Mouse (Mus musculus) liver, embryonic 11.5 days (tissue): Measurements from ENCODE around the gene Paqr6. TPM values are rescaled to one million over a fixed set of nuclear protein-coding genes. Genes with fewer than 3 reads are reported as not detected.

Experiments
- ATAC-seq: fragments of 200-750 bp; cut with Nextera tagmentation; replicated peaks from 2 replicates; pipeline ENCODE4 v1.8.0; 2017; ENCODE audit warnings: moderate number of reproducible peaks, mild to moderate bottlenecking, moderate TSS enrichment, moderate library complexity; ENCODE audit not compliant: low FRiP score
- DNase-seq: peaks from one replicate; pipeline ENCODE4 v3.0.0-alpha.2; 2017; ENCODE audit warnings: low spot score
- H3K27ac ChIP-seq: fragments of 300-500 bp; sonication (generic); 2 replicates; pipeline ENCODE4 v1.5.1; 2014; ENCODE audit warnings: mild to moderate bottlenecking, low read depth, low read length, control low read depth
- H3K27me3 ChIP-seq: fragments of 300-500 bp; sonication (generic); replicated peaks from 2 replicates; pipeline ENCODE4 v1.6.1; 2014; ENCODE audit warnings: low read length, mixed read lengths; ENCODE audit not compliant: control insufficient read depth, insufficient read depth
- H3K36me3 ChIP-seq: fragments of 300-500 bp; sonication (generic); 2 replicates; pipeline ENCODE4 v1.6.1; 2014; ENCODE audit warnings: mild to moderate bottlenecking, low read length, moderate library complexity, mixed read lengths; ENCODE audit not compliant: control insufficient read depth, insufficient read depth
- H3K4me1 ChIP-seq: fragments of 300-500 bp; sonication (generic); replicated peaks from 2 replicates; pipeline ENCODE4 v1.6.1; 2014; ENCODE audit warnings: low read length, mixed read lengths; ENCODE audit not compliant: control insufficient read depth, insufficient read depth
- H3K4me2 ChIP-seq: fragments of 300-500 bp; sonication (generic); 2 replicates; pipeline ENCODE4 v1.6.1; 2014; ENCODE audit warnings: mild to moderate bottlenecking, control low read depth, moderate library complexity
- H3K4me3 ChIP-seq: fragments of 300-500 bp; sonication (generic); 2 replicates; pipeline ENCODE4 v1.5.1; 2014; ENCODE audit warnings: low read depth, low read length, control low read depth
- H3K9ac ChIP-seq: fragments of 300-500 bp; sonication (generic); 2 replicates; pipeline ENCODE4 v1.6.1; 2014; ENCODE audit warnings: low read depth, low read length, control low read depth
- H3K9me3 ChIP-seq: fragments of 300-500 bp; sonication (generic); 2 replicates; pipeline ENCODE4 v1.6.1; 2016; ENCODE audit warnings: low read length, inconsistent platforms, mixed read lengths; ENCODE audit not compliant: control insufficient read depth
- WGBS: fragments of 180-500 bp; shearing (Covaris S2); extraction: QIAGEN DNeasy Blood & Tissue Kit; methylation state at CpG from one replicate; pipeline ENCODE4 v1.1.7; 2014; 5-methylcytosine and 5-hydroxymethylcytosine counted together
- polyA plus RNA-seq: library from polyadenylated mRNA; unstranded; fragments of >200 nt; fragmentation: Nextera tagmentation; extraction: Ambion mirVana; gene quantifications from 2 replicates; pipeline ENCODE4 v1.2.1, GENCODE M21; 2014

Paqr6 gene
- polyA plus RNA-seq, 1 experiment from 2014 or later, result 7.0 TPM

DNA sequence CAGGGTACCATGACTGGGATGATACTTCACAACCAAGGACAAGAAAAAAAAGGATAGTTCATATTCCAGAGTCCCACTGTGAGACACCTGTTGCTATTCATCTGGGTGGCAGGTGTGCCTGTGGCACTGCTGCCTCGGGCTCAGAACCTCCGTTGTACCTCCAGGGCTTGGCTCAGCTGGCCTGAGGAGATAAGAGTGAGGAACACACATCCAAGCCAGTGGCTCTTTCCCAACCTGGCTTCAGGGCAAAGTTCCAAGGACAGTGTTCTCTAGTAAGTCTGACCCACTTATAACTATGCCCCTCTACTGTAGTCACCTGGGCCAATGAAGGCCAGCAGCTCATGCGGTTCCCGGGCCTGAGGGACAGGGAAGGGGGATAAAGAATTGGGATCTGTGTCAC is 47.3 kb downstream of the Paqr6 start:
- H3K4me2 ChIP-seq, result peak overlapping the region; percentile 25; the same call in 1 of the 2 replicates
- no peak for DNase-seq
- H3K9ac ChIP-seq, result peak overlapping the region; percentile 3; the same call in 1 of the 2 replicates
- H3K27me3 ChIP-seq, result no peaks in the 10 kb centered on the region
- 64% methylated on average over 4 of the region's 4 CpGs for WGBS
- H3K36me3 ChIP-seq, result peaks cover 13% of the 10 kb centered on the region; the same call in 1 of the 2 replicates
- ATAC-seq, result 0 out of 2 replicates have a peak, but pooled peaks have one; percentile 24
- peaks cover 43% of the 10 kb centered on the region for H3K4me1 ChIP-seq
- H3K9me3 ChIP-seq, result no peaks in the 10 kb centered on the region
- H3K27ac ChIP-seq, result no peak overlapping the region; the same call in 1 of the 2 replicates
- H3K4me3 ChIP-seq, result no peak overlapping the region

DNA sequence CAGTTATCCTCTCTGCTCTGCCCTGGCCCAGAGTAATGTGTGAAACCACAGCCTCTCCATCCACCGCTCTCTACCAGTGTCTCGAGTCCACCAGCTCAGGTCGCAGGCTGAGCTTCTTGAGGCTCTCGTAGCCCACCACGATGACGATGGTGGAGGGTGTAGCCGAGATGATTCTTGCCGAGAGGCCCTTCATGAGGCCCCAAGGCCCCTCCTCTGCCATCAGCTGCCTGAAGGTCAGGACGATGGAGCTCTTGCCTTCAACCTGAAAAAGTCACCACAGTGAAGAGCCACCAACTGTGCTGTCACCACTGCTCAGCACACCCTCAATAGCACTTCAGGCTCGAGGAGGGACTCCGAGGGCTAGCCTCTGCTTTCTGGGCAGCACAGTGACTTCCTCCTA is 48.3 kb downstream of the Paqr6 start:
- Histone ChIP-seq H3K4me3 (no peak overlapping the region), H3K4me2 (no peak overlapping the region), H3K4me1 (peaks cover 38% of the 10 kb centered on the region), H3K27me3 (no peaks in the 10 kb centered on the region), H3K9ac (no peak overlapping the region), H3K9me3 (no peaks in the 10 kb centered on the region), H3K27ac (no peak overlapping the region; the same call in 1 of the 2 replicates), H3K36me3 (peaks cover 15% of the 10 kb centered on the region; the same call in 1 of the 2 replicates)
- no peak for ATAC-seq
- no peak for DNase-seq
- 76% methylated on average over 11 of the region's 11 CpGs for WGBS

DNA sequence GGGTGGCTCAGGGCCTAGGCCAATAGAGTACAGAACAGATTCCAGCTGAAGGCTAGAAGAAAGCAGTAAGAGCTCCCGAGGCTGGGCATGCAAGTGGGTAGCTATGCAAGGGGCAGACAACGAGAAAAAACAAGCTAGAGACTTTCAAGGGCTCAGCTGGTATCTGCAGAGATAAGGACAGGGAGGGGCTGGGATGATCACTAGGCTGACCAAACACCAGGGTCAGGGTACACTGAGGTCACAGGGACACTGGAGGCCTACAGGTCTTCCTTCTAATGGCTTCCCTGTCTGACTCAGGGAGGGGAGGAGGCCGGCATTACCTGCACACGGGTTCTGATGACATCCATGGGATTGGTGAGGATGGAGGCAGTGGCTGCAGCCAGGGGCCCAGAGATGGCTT is 51.3 kb downstream of the Paqr6 start:
- no peak overlapping the region for H3K4me3 ChIP-seq
- H3K4me1 ChIP-seq, result peaks cover 20% of the 10 kb centered on the region
- peaks cover 35% of the 10 kb centered on the region; the same call in 1 of the 2 replicates for H3K36me3 ChIP-seq
- H3K9ac ChIP-seq, result 0 out of 2 replicates have a peak overlapping the region, but pooled peaks have one; percentile 6
- H3K27me3 ChIP-seq, result no peaks in the 10 kb centered on the region
- no peak overlapping the region for H3K27ac ChIP-seq
- no peak for ATAC-seq
- DNase-seq, result no peak
- no peak overlapping the region for H3K4me2 ChIP-seq
- 58% methylated on average over 4 of the region's 4 CpGs for WGBS
- H3K9me3 ChIP-seq, result no peaks in the 10 kb centered on the region

DNA sequence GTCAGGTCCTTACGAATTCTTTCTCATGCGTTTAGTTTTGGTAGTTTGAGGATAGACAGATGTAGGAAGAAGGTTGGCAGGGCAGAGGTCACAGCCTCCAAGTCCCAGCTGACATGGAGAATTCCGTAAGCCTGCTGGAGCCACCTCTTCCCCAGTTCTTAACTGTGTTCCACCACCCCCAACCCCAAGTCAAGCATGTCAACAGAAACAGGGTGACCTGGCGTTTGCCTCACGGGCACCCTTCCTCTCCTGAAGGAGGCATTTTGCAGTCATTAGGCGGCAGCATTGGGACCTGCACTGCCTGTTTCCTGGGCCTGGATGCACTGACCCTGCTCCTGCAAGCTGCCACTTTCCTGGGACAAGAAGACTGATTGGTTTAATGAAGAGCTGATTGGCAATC is 53.6 kb downstream of the Paqr6 start:
- DNase-seq (no peak), ATAC-seq (no peak)
- Histone ChIP-seq H3K9ac (no peak overlapping the region), H3K4me1 (peaks cover 21% of the 10 kb centered on the region), H3K4me3 (no peak overlapping the region), H3K9me3 (no peaks in the 10 kb centered on the region), H3K36me3 (peaks cover 33% of the 10 kb centered on the region; the same call in 1 of the 2 replicates), H3K27me3 (no peaks in the 10 kb centered on the region), H3K27ac (no peak overlapping the region), H3K4me2 (no peak overlapping the region)
- WGBS, result 81% methylated on average over 6 of the region's 6 CpGs

Other genes with a start within 250 kb of the Paqr6 start
- gene Mef2d, start 222.2 kb upstream of the Paqr6 start, polyA plus RNA-seq, result 27.6 and 28.0 TPM in 2 replicates
- 16.3 and 19.5 TPM in 2 replicates for gene Rhbg, start 109.9 kb upstream of the Paqr6 start, polyA plus RNA-seq
- 0.31 and 1.4 TPM in 2 replicates for gene Gm38392, start 77.4 kb upstream of the Paqr6 start, polyA plus RNA-seq
- 14.0 and 17.7 TPM in 2 replicates for gene Tsacc, start 67.6 kb upstream of the Paqr6 start, polyA plus RNA-seq
- gene Cct3, start 67.5 kb upstream of the Paqr6 start, polyA plus RNA-seq, result 694 and 747 TPM in 2 replicates
- 111 and 113 TPM in 2 replicates for gene Glmp, start 39.6 kb upstream of the Paqr6 start, polyA plus RNA-seq
- gene Tmem79, start 28.4 kb upstream of the Paqr6 start, polyA plus RNA-seq, result 2.0 TPM in 2 replicates
- 52.0 TPM in 2 replicates for gene Smg5, start 28.3 kb upstream of the Paqr6 start, polyA plus RNA-seq
- 0.12 and 0.40 TPM in 2 replicates for gene Bglap3, start 8.2 kb downstream of the Paqr6 start, polyA plus RNA-seq
- gene Bglap2, start 14.1 kb downstream of the Paqr6 start, polyA plus RNA-seq, result not detected in 2 replicates
- gene Bglap, start 19.9 kb downstream of the Paqr6 start, polyA plus RNA-seq, result not detected in 2 replicates
- 153 and 165 TPM in 2 replicates for gene Pmf1, start 45.7 kb downstream of the Paqr6 start, polyA plus RNA-seq
- gene Slc25a44, start 60.6 kb downstream of the Paqr6 start, polyA plus RNA-seq, result 20.6 and 20.7 TPM in 2 replicates
- 14.3 and 19.0 TPM in 2 replicates for gene Sema4a, start 96.6 kb downstream of the Paqr6 start, polyA plus RNA-seq
- 155 and 157 TPM in 2 replicates for gene Lmna, start 145.4 kb downstream of the Paqr6 start, polyA plus RNA-seq
- gene Mex3a, start 167.8 kb downstream of the Paqr6 start, polyA plus RNA-seq, result 9.4 and 10.2 TPM in 2 replicates
- 1.1 and 1.2 TPM in 2 replicates for gene Rab25, start 183.7 kb downstream of the Paqr6 start, polyA plus RNA-seq
- gene Lamtor2, start 188.5 kb downstream of the Paqr6 start, polyA plus RNA-seq, result 111 and 120 TPM in 2 replicates
- 65.8 and 67.7 TPM in 2 replicates for gene Ubqln4, start 189.2 kb downstream of the Paqr6 start, polyA plus RNA-seq
- gene Ssr2, start 211.3 kb downstream of the Paqr6 start, polyA plus RNA-seq, result 306 and 307 TPM in 2 replicates
- 64.3 and 66.3 TPM in 2 replicates for gene Arhgef2, start 241.4 kb downstream of the Paqr6 start, polyA plus RNA-seq